In the genomic region with DNA sequence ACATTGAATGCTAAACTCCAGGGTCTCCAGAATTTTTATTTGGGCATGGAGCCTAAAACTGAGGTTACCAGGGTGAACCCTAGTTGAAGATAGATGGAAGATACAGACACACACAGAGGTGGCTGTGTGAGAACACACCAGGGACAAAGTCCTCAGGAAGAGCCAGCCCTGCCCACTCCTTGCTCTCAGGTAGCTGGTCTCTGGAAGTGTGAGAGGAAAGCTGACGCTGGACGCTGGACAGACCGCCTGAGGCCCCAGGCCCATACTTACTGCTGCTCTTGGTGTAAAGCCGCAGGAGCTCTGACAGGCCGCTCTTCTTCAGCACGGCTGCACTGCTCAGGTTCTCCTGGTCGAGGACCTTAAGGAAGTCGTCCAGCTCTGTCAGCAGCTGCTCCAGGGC, we compare ENCODE assay signal across 23 mouse cellular contexts. TPM values are rescaled to one million over a fixed set of nuclear protein-coding genes. Genes with fewer than 3 reads are reported as not detected.
"Had no signal": no experiment of that assay in that cellular context is flagged by ENCODE, and none has a peak within 500 bp of the region (broad histone marks: within the 10 kb centered on the region; RNA-seq: fewer than 3 reads in every experiment).

No protein-coding gene starts in this region.

- H3K27me3 ChIP-seq: heart, embryonic 12.5 days; hindbrain, embryonic 12.5 days; hindbrain, embryonic 15.5 days; kidney, embryonic 15.5 days; limb, embryonic 12.5 days; limb, embryonic 15.5 days; liver, embryonic 12.5 days had no signal

- H3K36me3 ChIP-seq: heart, embryonic 12.5 days; hindbrain, embryonic 10.5 days; hindbrain, embryonic 12.5 days; hindbrain, embryonic 15.5 days; kidney, embryonic 15.5 days; limb, embryonic 12.5 days; limb, embryonic 15.5 days; liver, embryonic 12.5 days had no signal

- H3K4me3 ChIP-seq: gastrocnemius, adult 2 months; heart, adult 2 months; heart, embryonic 12.5 days; hindbrain, embryonic 10.5 days; hindbrain, embryonic 12.5 days; hindbrain, embryonic 15.5 days; kidney, embryonic 15.5 days; limb, embryonic 12.5 days; limb, embryonic 15.5 days; liver, embryonic 12.5 days had no signal

- H3K27ac ChIP-seq: gastrocnemius, adult 2 months; heart, adult 2 months; hindbrain, embryonic 10.5 days; hindbrain, embryonic 12.5 days; hindbrain, embryonic 15.5 days; kidney, embryonic 15.5 days; kidney, postnatal 0 days; limb, embryonic 12.5 days; limb, embryonic 15.5 days; liver, embryonic 12.5 days; liver, embryonic 14.5 days had no signal

- H3K4me2 ChIP-seq: heart, embryonic 12.5 days; hindbrain, embryonic 12.5 days; hindbrain, embryonic 15.5 days; kidney, embryonic 15.5 days; limb, embryonic 12.5 days; limb, embryonic 15.5 days; liver, embryonic 12.5 days had no signal

- H3K4me1 ChIP-seq: heart, embryonic 12.5 days; hindbrain, embryonic 12.5 days; liver, embryonic 12.5 days had no signal

- H3K9ac ChIP-seq: heart, embryonic 12.5 days; hindbrain, embryonic 12.5 days; hindbrain, embryonic 15.5 days; kidney, embryonic 15.5 days; limb, embryonic 12.5 days; limb, embryonic 15.5 days; liver, embryonic 12.5 days; liver, embryonic 14.5 days had no signal

- ATAC-seq: inflammation-experienced regulatory T-cells, adult 6 months; liver, embryonic 12.5 days had no signal

- DNase-seq: gastrocnemius, adult 2 months; gastrocnemius, postnatal 10 days; gastrocnemius, postnatal 25 days; heart, adult 2 months; heart, postnatal 10 days; heart, postnatal 4 days; kidney, adult 11 months; kidney, adult 8-10 months; kidney, postnatal 14 days; layer of hippocampus, adult 9-11 months; layer of hippocampus, postnatal 36 days; left cerebral cortex, postnatal 4 days had no signal

- H3K9me3 ChIP-seq: hindbrain, embryonic 12.5 days; hindbrain, embryonic 15.5 days; kidney, embryonic 15.5 days; limb, embryonic 12.5 days; limb, embryonic 15.5 days; liver, embryonic 12.5 days had no signal

RNA-seq across cellular contexts. Expression of a gene that starts 58.2 kb away (rescaled TPM):
- polyA plus RNA-seq: inflammation-experienced regulatory T-cells, adult 6 months had no signal
